Mouse (Mus musculus) kidney, embryonic 16.5 days (tissue): Measurements from ENCODE around the gene Vim. TPM values are rescaled to one million over a fixed set of nuclear protein-coding genes. Genes with fewer than 3 reads are reported as not detected.

ENCODE experiments used
- ATAC-seq: fragments of 200-750 bp; cut with Nextera tagmentation; 2 replicates; pipeline ENCODE4 v1.8.0; 2017; ENCODE audit warnings: moderate TSS enrichment; ENCODE audit not compliant: low FRiP score, low TSS enrichment
- H3K27ac ChIP-seq: fragments of 300-500 bp; sonication (generic); 2 replicates; pipeline ENCODE4 v1.5.1; 2014; ENCODE audit warnings: low read length
- H3K27me3 ChIP-seq: fragments of 300-500 bp; sonication (generic); 2 replicates; pipeline ENCODE4 v1.6.1; 2014; ENCODE audit warnings: low read length, control low read depth, mixed read lengths; ENCODE audit not compliant: insufficient read depth
- H3K36me3 ChIP-seq: fragments of 300-500 bp; sonication (generic); 2 replicates; pipeline ENCODE4 v1.6.1; 2014; ENCODE audit warnings: low read length, control low read depth, mixed read lengths; ENCODE audit not compliant: insufficient read depth
- H3K4me1 ChIP-seq: fragments of 300-500 bp; sonication (generic); 2 replicates; pipeline ENCODE4 v1.6.1; 2014; ENCODE audit warnings: low read length, control low read depth, mixed read lengths; ENCODE audit not compliant: insufficient read depth
- H3K4me2 ChIP-seq: fragments of 300-500 bp; sonication (generic); replicated peaks from 2 replicates; pipeline ENCODE4 v1.6.1; 2014; ENCODE audit warnings: low read depth, low read length
- H3K4me3 ChIP-seq: fragments of 300-500 bp; sonication (generic); 2 replicates; pipeline ENCODE4 v1.5.1; 2014; ENCODE audit warnings: mild to moderate bottlenecking, low read length
- H3K9ac ChIP-seq: fragments of 300-500 bp; sonication (generic); replicated peaks from 2 replicates; pipeline ENCODE4 v1.6.1; 2014; ENCODE audit warnings: low read length
- H3K9me3 ChIP-seq: fragments of 300-500 bp; sonication (generic); 2 replicates; pipeline ENCODE4 v1.6.1; 2016; ENCODE audit warnings: low read length, control low read depth
- whole genome bisulfite sequencing: fragments of 180-500 bp; shearing (Covaris S2); extraction: QIAGEN DNeasy Blood & Tissue Kit; methylation state at CpG from one replicate; pipeline ENCODE4 v1.1.7; 2014; 5-methylcytosine and 5-hydroxymethylcytosine counted together
- polyA plus RNA-seq: library from polyadenylated mRNA; unstranded; fragments of >200 nt; fragmentation: Nextera tagmentation; extraction: Ambion mirVana; gene quantifications from 2 replicates; pipeline ENCODE4 v1.2.1, GENCODE M21; 2015

Gene Vim
- polyA plus RNA-seq, 1 experiment from 2014 or later: 489 TPM

DNA sequence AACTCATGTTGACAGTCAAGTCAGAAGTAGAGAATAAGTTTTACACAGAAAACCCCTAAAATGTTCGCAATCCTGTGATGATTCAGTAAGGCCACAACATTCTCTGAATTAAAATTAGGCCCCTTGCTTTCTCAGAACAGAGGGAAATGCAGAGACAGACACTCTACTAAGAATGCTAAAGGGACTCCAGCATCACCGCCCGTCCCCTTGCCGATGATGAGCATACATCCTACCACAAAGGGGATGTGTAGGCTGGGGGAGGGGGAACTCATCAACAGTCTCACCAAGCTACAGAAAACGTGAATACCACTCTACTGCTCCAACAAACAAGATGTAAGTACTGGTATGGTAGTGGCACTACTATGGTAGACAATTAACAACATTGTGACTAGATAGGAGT, 14.0 kb upstream of the Vim start:
- no peak for ATAC-seq

DNA sequence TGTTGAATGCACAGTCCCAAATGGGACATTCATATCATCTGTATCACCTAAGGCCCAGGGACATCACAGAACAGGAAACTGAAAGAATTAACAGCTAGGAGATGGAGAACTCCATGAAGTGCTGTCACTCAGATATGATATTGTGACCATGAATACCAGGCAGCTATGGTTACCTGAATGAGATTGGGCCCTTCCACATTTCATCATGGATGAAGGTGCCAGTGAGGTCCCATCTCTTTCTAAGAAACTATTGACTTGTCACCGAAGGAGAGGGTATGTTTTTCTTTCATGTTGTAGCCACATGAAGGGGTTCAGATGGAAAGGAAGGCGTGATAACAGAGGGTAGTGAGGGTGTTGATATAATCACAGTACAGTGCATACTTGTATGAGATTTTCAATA, 13.3 kb upstream of the Vim start:
- no peak overlapping the region for H3K9ac ChIP-seq
- no peak overlapping the region for H3K4me3 ChIP-seq
- H3K27ac ChIP-seq: no peak overlapping the region
- no peaks in the 10 kb centered on the region for H3K9me3 ChIP-seq
- ATAC-seq: no peak
- no peak overlapping the region for H3K4me2 ChIP-seq
- H3K4me1 ChIP-seq: no peaks in the 10 kb centered on the region
- H3K27me3 ChIP-seq: no peaks in the 10 kb centered on the region
- no peaks in the 10 kb centered on the region for H3K36me3 ChIP-seq
- 82% methylated on average over 2 of the region's 2 CpGs for WGBS

More for the DNA sequence above, 14.0 kb upstream of the Vim start:
- Histone ChIP-seq H3K9me3 (no peaks in the 10 kb centered on the region), H3K4me2 (no peak overlapping the region), H3K27me3 (no peaks in the 10 kb centered on the region), H3K9ac (no peak overlapping the region), H3K4me1 (no peaks in the 10 kb centered on the region), H3K27ac (no peak overlapping the region), H3K36me3 (no peaks in the 10 kb centered on the region), H3K4me3 (no peak overlapping the region)
- WGBS: 82% methylated on average over 5 of the region's 5 CpGs

DNA sequence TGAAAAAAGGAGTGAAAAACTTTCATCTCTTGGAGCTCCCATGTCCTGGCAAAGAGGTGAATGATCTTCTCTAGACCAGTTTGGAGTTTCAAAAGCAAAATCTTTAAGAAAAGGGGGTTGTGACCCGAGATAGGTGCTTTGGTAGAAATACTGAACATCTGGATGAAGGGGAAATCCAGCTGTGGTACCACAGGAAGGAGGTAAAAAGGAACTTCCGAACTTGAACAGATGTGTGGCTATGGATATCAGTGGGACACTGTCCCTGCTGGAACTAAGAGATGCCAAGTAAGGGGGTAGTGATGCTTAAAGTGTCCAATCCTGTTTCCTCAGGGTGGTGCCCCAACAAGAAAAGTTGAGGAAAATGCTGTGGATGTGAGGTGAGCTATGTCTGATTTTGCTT, 3.6 kb upstream of the Vim start:
- Histone ChIP-seq H3K27ac (no peak overlapping the region), H3K9ac (no peak overlapping the region), H3K27me3 (0 out of 2 replicates have a peak, but pooled peaks cover 3% of the 10 kb centered on the region), H3K4me1 (peaks cover 14% of the 10 kb centered on the region), H3K4me2 (no peak overlapping the region), H3K9me3 (no peaks in the 10 kb centered on the region), H3K4me3 (no peak overlapping the region), H3K36me3 (no peaks in the 10 kb centered on the region)
- no peak for ATAC-seq
- 67% methylated on average over 2 of the region's 2 CpGs for WGBS

DNA sequence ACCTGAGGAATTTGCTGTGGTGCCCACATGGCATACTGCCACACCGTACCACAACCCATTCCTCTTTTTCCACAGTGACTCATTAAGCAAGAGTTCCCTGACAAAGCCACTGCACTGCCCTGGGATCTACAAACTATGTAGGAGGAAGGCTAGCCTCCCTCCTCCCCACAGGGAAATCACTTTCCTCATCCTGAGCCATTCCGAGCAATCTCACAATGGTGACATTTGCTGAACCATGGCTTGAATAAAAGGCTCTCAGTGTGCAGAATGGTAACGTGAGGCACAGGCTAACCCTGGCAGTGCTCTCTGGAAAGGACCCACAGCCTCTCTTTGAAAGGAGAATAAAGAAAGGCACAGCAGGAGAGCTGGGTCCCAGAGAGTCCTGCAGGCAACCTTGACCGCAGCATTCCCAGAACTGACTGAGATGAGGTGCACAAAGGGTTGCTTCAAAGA, 1.6 kb upstream of the Vim start:
- H3K4me3 ChIP-seq: no peak overlapping the region
- no peak overlapping the region; the same call in 1 of the 2 replicates for H3K9ac ChIP-seq
- 0 out of 2 replicates have a peak, but pooled peaks cover 3% of the 10 kb centered on the region for H3K27me3 ChIP-seq
- peak overlapping the region; percentile 63; the same call in 1 of the 2 replicates for H3K4me2 ChIP-seq
- peaks cover 20% of the 10 kb centered on the region for H3K4me1 ChIP-seq
- ATAC-seq: no peak
- 34% methylated on average over 4 of the region's 4 CpGs for WGBS
- 0 out of 2 replicates have a peak, but pooled peaks cover 2% of the 10 kb centered on the region for H3K36me3 ChIP-seq
- no peaks in the 10 kb centered on the region for H3K9me3 ChIP-seq
- peak overlapping the region; percentile 98 for H3K27ac ChIP-seq

DNA sequence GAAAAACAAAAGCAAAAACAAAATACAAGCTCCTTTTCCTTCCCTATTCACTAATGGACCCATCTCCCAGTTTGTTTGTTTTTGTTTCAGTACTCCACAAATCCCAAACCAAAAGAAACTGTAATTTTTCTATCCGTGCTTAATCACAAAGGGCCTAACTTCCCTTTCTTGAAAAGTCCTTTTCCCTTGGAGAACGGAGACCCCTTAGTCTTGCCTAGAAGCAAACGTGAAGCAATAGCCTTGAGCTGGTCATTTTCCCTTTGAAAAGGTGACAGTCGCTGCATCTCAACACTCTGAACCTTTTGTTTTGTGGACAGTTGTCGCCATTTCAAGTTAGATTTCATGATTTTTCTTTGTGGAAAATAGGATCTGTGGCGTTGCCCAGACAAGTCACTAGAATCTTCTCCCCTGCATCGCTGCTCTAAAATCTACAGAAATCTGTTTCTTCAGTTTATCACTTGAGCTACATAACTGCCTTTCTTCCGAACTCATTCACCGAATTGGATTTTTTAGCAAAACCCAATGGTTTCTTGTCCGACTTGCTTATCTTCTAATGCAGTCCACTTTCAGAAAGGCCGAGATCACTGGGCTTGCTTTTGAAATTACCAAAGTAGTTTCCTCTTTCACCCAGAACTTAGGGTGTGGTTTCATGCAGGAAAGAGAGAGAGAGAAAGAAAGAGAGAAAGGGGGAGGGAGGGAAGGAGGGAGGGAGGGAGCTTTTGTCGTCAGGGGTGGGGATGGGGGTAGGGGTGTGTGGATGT, 900 bp upstream of the Vim start:
- Histone ChIP-seq H3K27ac (peak overlapping the region; percentile 98), H3K9me3 (no peaks in the 10 kb centered on the region), H3K4me1 (peaks cover 20% of the 10 kb centered on the region), H3K36me3 (0 out of 2 replicates have a peak, but pooled peaks cover 5% of the 10 kb centered on the region), H3K4me2 (peak overlapping the region; percentile 63), H3K27me3 (0 out of 2 replicates have a peak, but pooled peaks cover 3% of the 10 kb centered on the region), H3K4me3 (peak overlapping the region; percentile 77), H3K9ac (peak overlapping the region; percentile 85)
- ATAC-seq: peak; percentile 14; the same call in 1 of the 2 replicates
- WGBS: 7% methylated on average over 12 of the region's 12 CpGs

- ATAC-seq: peak; percentile 95
- H3K27ac ChIP-seq: peak overlapping the region; percentile 98
- peak overlapping the region; percentile 63 for H3K4me2 ChIP-seq
- H3K27me3 ChIP-seq: 0 out of 2 replicates have a peak, but pooled peaks cover 3% of the 10 kb centered on the region
- H3K9me3 ChIP-seq: no peaks in the 10 kb centered on the region
- peaks cover 20% of the 10 kb centered on the region for H3K4me1 ChIP-seq
- H3K4me3 ChIP-seq: peak overlapping the region; percentile 77
- peaks cover 16% of the 10 kb centered on the region for H3K36me3 ChIP-seq
- WGBS: under 1% methylated on average over 46 of the region's 46 CpGs
- H3K9ac ChIP-seq: peak overlapping the region; percentile 85
These were observed 506 bp downstream of the Vim start for GRCm38 (mm10) chr2:13574066-13574800.

DNA sequence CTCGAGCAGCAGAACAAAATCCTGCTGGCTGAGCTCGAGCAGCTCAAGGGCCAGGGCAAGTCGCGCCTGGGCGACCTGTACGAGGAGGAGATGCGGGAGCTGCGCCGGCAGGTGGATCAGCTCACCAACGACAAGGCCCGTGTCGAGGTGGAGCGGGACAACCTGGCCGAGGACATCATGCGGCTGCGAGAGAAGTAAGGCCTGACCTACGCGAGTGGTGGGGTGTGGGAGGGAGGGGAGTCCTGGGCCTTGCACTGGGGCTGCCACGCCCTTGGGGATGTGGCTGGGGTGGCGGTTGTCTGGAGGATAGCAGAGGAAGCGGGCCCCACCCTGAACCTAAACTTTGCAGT, 1.0 kb downstream of the Vim start:
- Histone ChIP-seq H3K4me1 (peaks cover 20% of the 10 kb centered on the region), H3K27me3 (0 out of 2 replicates have a peak, but pooled peaks cover 3% of the 10 kb centered on the region), H3K9me3 (no peaks in the 10 kb centered on the region), H3K9ac (peak overlapping the region; percentile 85), H3K36me3 (peaks cover 18% of the 10 kb centered on the region), H3K4me2 (peak overlapping the region; percentile 63), H3K27ac (peak overlapping the region; percentile 98), H3K4me3 (peak overlapping the region; percentile 77)
- under 1% methylated on average over 21 of the region's 21 CpGs for WGBS
- ATAC-seq: peak; percentile 43

- peaks cover 24% of the 10 kb centered on the region for H3K36me3 ChIP-seq
- 0 out of 2 replicates have a peak, but pooled peaks cover 2% of the 10 kb centered on the region for H3K27me3 ChIP-seq
- 0% methylated on average over 13 of the region's 13 CpGs for WGBS
- peaks cover 20% of the 10 kb centered on the region for H3K4me1 ChIP-seq
- H3K9ac ChIP-seq: peak overlapping the region; percentile 85
- H3K27ac ChIP-seq: peak overlapping the region; percentile 98
- no peaks in the 10 kb centered on the region for H3K9me3 ChIP-seq
- ATAC-seq: no peak
- H3K4me3 ChIP-seq: peak overlapping the region; percentile 77
- H3K4me2 ChIP-seq: peak overlapping the region; percentile 63
These were observed 1.6 kb downstream of the Vim start for GRCm38 (mm10) chr2:13575287-13575801.

GRCm38 (mm10) chr2:13575926-13576325, 2.2 kb downstream of the Vim start:
- peaks cover 20% of the 10 kb centered on the region for H3K4me1 ChIP-seq
- H3K27me3 ChIP-seq: no peaks in the 10 kb centered on the region
- WGBS: 22% methylated on average over 6 of the region's 6 CpGs
- H3K36me3 ChIP-seq: peaks cover 25% of the 10 kb centered on the region
- H3K27ac ChIP-seq: no peak overlapping the region; the same call in 1 of the 2 replicates
- no peaks in the 10 kb centered on the region for H3K9me3 ChIP-seq
- H3K9ac ChIP-seq: peak overlapping the region; percentile 85
- no peak for ATAC-seq
- H3K4me3 ChIP-seq: peak overlapping the region; percentile 77
- peak overlapping the region; percentile 63 for H3K4me2 ChIP-seq
